Mouse (Mus musculus) cerebellum, adult 9-11 months (tissue): Measurements from ENCODE around the gene Morc2a.
"Not testable (repeated sequence)": the region's sequence is repeated elsewhere in the genome, so short reads cannot be mapped to it uniquely, and the experiment has no call there.

Experiments used
- DNase-seq: peaks from one replicate; pipeline ENCODE4 v3.0.0; 2022

The Morc2a gene

GRCm38 (mm10) chr11:3648964-3649841, at the start of gene Morc2a:
Gene Morc2a (plus strand): TSS chr11:3649191.
- peak; percentile 96 for DNase-seq

GRCm38 (mm10) chr11:3601966-3602365, 47.0 kb upstream of the Morc2a start:
- DNase-seq: not testable (repeated sequence)

- DNase-seq: not testable (repeated sequence)
These were observed 46.3 kb upstream of the Morc2a start for GRCm38 (mm10) chr11:3602687-3603086.

GRCm38 (mm10) chr11:3606456-3606855, 42.5 kb upstream of the Morc2a start:
- no peak for DNase-seq

- no peak for DNase-seq
These were observed 33.4 kb upstream of the Morc2a start for GRCm38 (mm10) chr11:3615576-3615975.

GRCm38 (mm10) chr11:3622826-3623225, 26.2 kb upstream of the Morc2a start:
- no peak for DNase-seq

- no peak for DNase-seq
These were observed 24.5 kb upstream of the Morc2a start for GRCm38 (mm10) chr11:3624391-3625027.

- no peak for DNase-seq
These were observed 19.9 kb upstream of the Morc2a start for GRCm38 (mm10) chr11:3628999-3629491.

GRCm38 (mm10) chr11:3633269-3633668, 15.7 kb upstream of the Morc2a start:
- not testable (repeated sequence) for DNase-seq

GRCm38 (mm10) chr11:3647688-3648087, 1.3 kb upstream of the Morc2a start:
- peak; percentile 29 for DNase-seq

GRCm38 (mm10) chr11:3648305-3648963, 557 bp upstream of the Morc2a start:
- DNase-seq: peak; percentile 51

GRCm38 (mm10) chr11:3650141-3650540, 1.1 kb downstream of the Morc2a start:
- no peak for DNase-seq

GRCm38 (mm10) chr11:3661964-3662363, 13.0 kb downstream of the Morc2a start:
- no peak for DNase-seq

- no peak for DNase-seq
These were observed 18.5 kb downstream of the Morc2a start for GRCm38 (mm10) chr11:3667506-3667905.

- no peak for DNase-seq
These were observed 19.8 kb downstream of the Morc2a start for GRCm38 (mm10) chr11:3668768-3669167.

GRCm38 (mm10) chr11:3669849-3670248, 20.9 kb downstream of the Morc2a start:
- no peak for DNase-seq

GRCm38 (mm10) chr11:3671000-3671628, 22.1 kb downstream of the Morc2a start:
- DNase-seq: no peak

- DNase-seq: no peak
These were observed 25.6 kb downstream of the Morc2a start for GRCm38 (mm10) chr11:3674545-3674944.

GRCm38 (mm10) chr11:3676423-3676822, 27.4 kb downstream of the Morc2a start:
- DNase-seq: no peak

GRCm38 (mm10) chr11:3677204-3677603, 28.2 kb downstream of the Morc2a start:
- no peak for DNase-seq

- DNase-seq: no peak
These were observed 30.8 kb downstream of the Morc2a start for GRCm38 (mm10) chr11:3679771-3680170.

- no peak for DNase-seq
These were observed 34.7 kb downstream of the Morc2a start for GRCm38 (mm10) chr11:3683696-3684095.

- DNase-seq: no peak
These were observed 35.2 kb downstream of the Morc2a start for GRCm38 (mm10) chr11:3684232-3684631.
